Mouse (Mus musculus): ENCODE data around the gene Acvr1. TPM values are rescaled to one million over a fixed set of nuclear protein-coding genes. Genes with fewer than 3 reads are reported as not detected.
A peak's percentile ranks its signal among the peaks of the same experiment; 100 is the strongest.

Acvr1 gene
- polyA plus RNA-seq, 1 experiment, result 31.6 TPM

- DNase-seq (ENCODE audit: extremely low spot score in 1 of 2, low spot score in 1 of 2), result no peak
Measured at GRCm38 (mm10) chr2:58523097-58523496, 43.9 kb downstream of the Acvr1 start.

- no peak for DNase-seq (ENCODE audit: extremely low spot score in 1 of 2, low spot score in 1 of 2)
Measured at GRCm38 (mm10) chr2:58521621-58522020, 45.3 kb downstream of the Acvr1 start.

- peak in 1 of 2 experiments; percentile 34 for DNase-seq (ENCODE audit: extremely low spot score in 1 of 2, low spot score in 1 of 2)
Measured at GRCm38 (mm10) chr2:58520727-58521126, 46.2 kb downstream of the Acvr1 start.

GRCm38 (mm10) chr2:58518517-58518916 lies 48.4 kb downstream of the Acvr1 start:
- no peak for DNase-seq (ENCODE audit: extremely low spot score in 1 of 2, low spot score in 1 of 2)

GRCm38 (mm10) chr2:58516920-58517319 lies 50.0 kb downstream of the Acvr1 start:
- DNase-seq (ENCODE audit: extremely low spot score in 1 of 2, low spot score in 1 of 2), result no peak

- DNase-seq (ENCODE audit: extremely low spot score in 1 of 2, low spot score in 1 of 2), result no peak
Measured at GRCm38 (mm10) chr2:58516000-58516399, 51.0 kb downstream of the Acvr1 start.

GRCm38 (mm10) chr2:58514489-58514888 lies 52.5 kb downstream of the Acvr1 start:
- DNase-seq (ENCODE audit: extremely low spot score in 1 of 2, low spot score in 1 of 2), result no peak

- no peak for DNase-seq (ENCODE audit: extremely low spot score in 1 of 2, low spot score in 1 of 2)
Measured at GRCm38 (mm10) chr2:58513212-58513611, 53.7 kb downstream of the Acvr1 start.

GRCm38 (mm10) chr2:58510192-58510591 lies 56.8 kb downstream of the Acvr1 start:
- no peak for DNase-seq (ENCODE audit: extremely low spot score in 1 of 2, low spot score in 1 of 2)

GRCm38 (mm10) chr2:58505306-58506090 lies 61.5 kb downstream of the Acvr1 start:
- no peak for DNase-seq (ENCODE audit: extremely low spot score in 1 of 2, low spot score in 1 of 2)

GRCm38 (mm10) chr2:58496647-58497410 lies 70.1 kb downstream of the Acvr1 start:
- no peak for DNase-seq (ENCODE audit: extremely low spot score in 1 of 2, low spot score in 1 of 2)

GRCm38 (mm10) chr2:58495271-58495670 lies 71.7 kb downstream of the Acvr1 start:
- no peak for DNase-seq (ENCODE audit: extremely low spot score in 1 of 2, low spot score in 1 of 2)

GRCm38 (mm10) chr2:58493685-58494635 lies 73.0 kb downstream of the Acvr1 start:
- DNase-seq (ENCODE audit: extremely low spot score in 1 of 2, low spot score in 1 of 2), result no peak

- DNase-seq (ENCODE audit: extremely low spot score in 1 of 2, low spot score in 1 of 2), result no peak
Measured at GRCm38 (mm10) chr2:58489275-58489674, 77.7 kb downstream of the Acvr1 start.

GRCm38 (mm10) chr2:58488404-58488803 lies 78.6 kb downstream of the Acvr1 start:
- no peak for DNase-seq (ENCODE audit: extremely low spot score in 1 of 2, low spot score in 1 of 2)

- no peak for DNase-seq (ENCODE audit: extremely low spot score in 1 of 2, low spot score in 1 of 2)
Measured at GRCm38 (mm10) chr2:58487279-58487560, 79.7 kb downstream of the Acvr1 start.

GRCm38 (mm10) chr2:58486441-58487278 lies 80.3 kb downstream of the Acvr1 start:
- no peak for DNase-seq (ENCODE audit: extremely low spot score in 1 of 2, low spot score in 1 of 2)

- DNase-seq (ENCODE audit: extremely low spot score in 1 of 2, low spot score in 1 of 2), result no peak
Measured at GRCm38 (mm10) chr2:58485683-58486082, 81.3 kb downstream of the Acvr1 start.

GRCm38 (mm10) chr2:58485152-58485551 lies 81.8 kb downstream of the Acvr1 start:
- DNase-seq (ENCODE audit: extremely low spot score in 1 of 2, low spot score in 1 of 2), result no peak

Measured in frontal cortex, adult 2 months (tissue).